In the genomic region with DNA sequence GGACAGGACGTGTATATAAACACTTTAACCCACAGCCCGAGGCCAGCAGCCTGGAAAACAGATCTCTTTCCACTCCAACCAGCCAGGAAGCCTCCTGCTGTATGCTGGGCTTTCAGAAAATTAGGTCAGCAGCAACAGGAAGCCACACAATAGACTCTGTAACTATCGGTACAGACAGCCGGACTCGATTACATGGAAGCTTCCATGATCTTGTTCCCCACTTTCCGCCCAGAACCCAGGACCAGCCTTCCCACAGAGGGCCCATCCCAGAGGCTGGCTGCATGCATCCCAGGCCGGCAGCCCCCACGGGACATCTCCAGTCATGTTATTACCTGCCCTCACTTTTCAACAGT, we compare ENCODE assay signal across 9 mouse cellular contexts. TPM values are rescaled to one million over a fixed set of nuclear protein-coding genes. Genes with fewer than 3 reads are reported as not detected.
A peak's percentile ranks its signal among the peaks of the same experiment; 100 is the strongest.
DNase-seq lines count a peak whose midpoint lies in the region; ATAC-seq lines count a peak whose summit lies in the region.
"Had no signal": no experiment of that assay in that cellular context is flagged by ENCODE, and none has a peak within 500 bp of the region (broad histone marks: within the 10 kb centered on the region; RNA-seq: fewer than 3 reads in every experiment).

No protein-coding gene starts in this region.

- no peaks in the 10 kb centered on the region for H3K27me3 ChIP-seq in forebrain, embryonic 13.5 days
- no peaks in the 10 kb centered on the region for H3K27me3 ChIP-seq in intestine, embryonic 15.5 days (replicated peaks)

- DNase-seq in gastrocnemius, postnatal 25 days: peak; percentile 23
- DNase-seq in gastrocnemius, postnatal 36 days: no peak
- DNase-seq in retina, postnatal 1 day: peak; percentile 74
- DNase-seq in right cerebral cortex, postnatal 4 days: no peak
- DNase-seq in layer of hippocampus, adult 9-11 months: no peak

- no peak overlapping the region for H3K4me2 ChIP-seq in forebrain, embryonic 13.5 days
- no peak overlapping the region for H3K4me2 ChIP-seq in intestine, embryonic 15.5 days (replicated peaks)

- peak overlapping the region; percentile 72 for H3K27ac ChIP-seq in forebrain, embryonic 13.5 days
- peak overlapping the region; percentile 48; the same call in 1 of the 2 replicates for H3K27ac ChIP-seq in intestine, embryonic 15.5 days

- peak; percentile 20; the same call in 1 of the 2 replicates for ATAC-seq in forebrain, embryonic 13.5 days
- ATAC-seq in intestine, embryonic 15.5 days: no peak
- ATAC-seq in megakaryocyte-erythroid progenitor cell, adult 5-6 weeks (replicated peaks; ENCODE audit: low FRiP score, low TSS enrichment, poor library complexity, severe bottlenecking): no peak

- no peak overlapping the region for H3K4me3 ChIP-seq in forebrain, embryonic 13.5 days
- H3K4me3 ChIP-seq in intestine, embryonic 15.5 days (replicated peaks): no peak overlapping the region

- H3K36me3 ChIP-seq in forebrain, embryonic 13.5 days (ENCODE audit: poor library complexity, severe bottlenecking): no peaks in the 10 kb centered on the region
- H3K36me3 ChIP-seq in intestine, embryonic 15.5 days: no peaks in the 10 kb centered on the region

- no peak overlapping the region for H3K9ac ChIP-seq in forebrain, embryonic 13.5 days
- H3K9ac ChIP-seq in intestine, embryonic 15.5 days: no peak overlapping the region

- intact Hi-C loops in gastrocnemius, postnatal 36 days (cut with DNase I): loop anchor here (5.0 kb wide), 1 partner anchor 303 kb away; a partner anchor contains a TSS

- 46% methylated on average over 8 of the region's 8 CpGs for WGBS in forebrain, embryonic 13.5 days
- 52% methylated on average over 8 of the region's 8 CpGs for WGBS in intestine, embryonic 15.5 days

- H3K9me3 ChIP-seq in forebrain, embryonic 13.5 days (replicated peaks): peaks cover 13% of the 10 kb centered on the region
- H3K9me3 ChIP-seq in intestine, embryonic 15.5 days: no peaks in the 10 kb centered on the region

- peaks cover 34% of the 10 kb centered on the region for H3K4me1 ChIP-seq in forebrain, embryonic 13.5 days
- 0 out of 2 replicates have a peak, but pooled peaks cover 3% of the 10 kb centered on the region for H3K4me1 ChIP-seq in intestine, embryonic 15.5 days (replicated peaks)

RNA-seq across cellular contexts. Expression of a gene that starts 39.4 kb away (rescaled TPM):
- 1 to 10 TPM in 1 of 2 experiments, under 1 TPM in 1; 0.69 to 5.5 TPM for total RNA-seq in gastrocnemius, postnatal 25 days (2021)
- 1 to 10 TPM; 1.1 to 1.3 TPM for total RNA-seq in gastrocnemius, postnatal 36 days (2021)
- polyA plus RNA-seq in forebrain, embryonic 13.5 days (2015; fragmentation: Nextera tagmentation; extraction: Ambion mirVana): 0.11 TPM in 1 of 2 replicates, not detected in the other
- 0.30 and 0.36 TPM in 2 replicates for polyA plus RNA-seq in intestine, embryonic 15.5 days (2015; fragmentation: Nextera tagmentation; extraction: Ambion mirVana)
- not detected in 2 replicates for total RNA-seq in megakaryocyte-erythroid progenitor cell, adult 5-6 weeks (2014; fragmentation: Nextera tagmentation)
- not detected in 2 replicates for total RNA-seq in megakaryocyte-erythroid progenitor cell, adult 5-6 weeks (2017)
- polyA plus RNA-seq: neural tube, embryonic 11.5 days had no signal

Comparison
In these comparisons a context has a peak if more than half of its experiments do, and no peak if none do; other contexts are left out.
1. DNase-seq: peak in gastrocnemius, postnatal 25 days (single experiment) and retina, postnatal 1 day (single experiment); none in gastrocnemius, postnatal 36 days (0 of 2), right cerebral cortex, postnatal 4 days (single experiment) and layer of hippocampus, adult 9-11 months (single experiment).